Mouse (Mus musculus): ENCODE data around the gene Il2rb.
A peak's percentile ranks its signal among the peaks of the same experiment; 100 is the strongest.

Il2rb gene

DNA sequence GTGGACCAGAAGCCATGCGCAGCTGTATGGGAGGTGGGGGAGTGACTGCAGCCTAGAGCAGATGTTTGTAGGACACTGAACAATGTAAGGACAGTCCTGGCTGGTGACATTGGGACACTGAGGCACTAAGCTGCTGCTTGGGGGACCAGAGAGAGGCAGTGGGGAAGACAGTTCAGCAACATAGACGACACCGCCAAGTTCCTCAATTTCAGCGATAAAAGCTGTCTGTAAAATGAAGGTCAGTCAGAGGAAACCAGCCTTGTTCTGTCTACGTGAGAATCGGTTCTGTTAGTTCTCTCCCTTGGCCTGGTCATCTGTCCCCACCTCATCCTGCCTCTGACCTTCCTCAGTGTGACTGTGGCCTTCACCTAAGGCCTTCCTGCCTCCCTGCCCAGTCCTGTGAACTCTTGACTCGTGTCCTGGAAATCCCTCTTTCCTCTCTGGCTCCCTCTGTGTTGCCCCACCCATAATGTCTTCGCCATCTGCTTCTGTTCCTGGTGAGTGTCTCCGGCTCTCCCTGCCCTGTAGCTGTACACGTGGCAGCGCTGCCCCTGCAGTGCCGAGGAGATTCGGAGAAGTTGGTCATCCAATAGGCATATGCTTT lies 25.1 kb upstream of the Il2rb start:
- DNase-seq (ENCODE audit: low spot score in 2 of 2): no peak

- DNase-seq (ENCODE audit: low spot score in 2 of 2): no peak
Observed at GRCm38 (mm10) chr15:78518221-78518620, 23.1 kb upstream of the Il2rb start.

DNA sequence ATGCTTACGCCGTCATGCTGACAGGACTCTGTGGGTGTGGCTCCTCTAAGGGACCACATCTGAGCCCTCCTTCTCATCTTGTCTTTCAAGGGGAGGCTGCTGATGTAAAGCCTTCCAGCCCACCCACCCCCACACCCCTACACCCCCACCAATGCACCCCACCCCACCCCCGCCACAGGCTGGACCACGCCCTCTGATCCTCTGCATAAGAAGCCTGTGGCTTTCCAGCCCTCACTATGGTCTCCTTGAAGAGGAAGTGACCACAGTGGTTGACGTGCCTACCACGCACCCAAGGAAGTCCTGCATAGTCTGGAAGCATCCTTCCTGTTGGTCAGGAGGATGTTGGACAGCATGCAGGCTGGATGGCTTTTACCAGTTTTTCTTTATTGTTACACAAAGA lies 20.7 kb upstream of the Il2rb start:
- DNase-seq (ENCODE audit: low spot score in 2 of 2): no peak

- DNase-seq (ENCODE audit: low spot score in 2 of 2): peak; percentile 63 to 64
Observed at GRCm38 (mm10) chr15:78514393-78515146, 19.5 kb upstream of the Il2rb start.

- no peak for DNase-seq (ENCODE audit: low spot score in 2 of 2)
Observed at GRCm38 (mm10) chr15:78513019-78513418, 17.9 kb upstream of the Il2rb start.

DNA sequence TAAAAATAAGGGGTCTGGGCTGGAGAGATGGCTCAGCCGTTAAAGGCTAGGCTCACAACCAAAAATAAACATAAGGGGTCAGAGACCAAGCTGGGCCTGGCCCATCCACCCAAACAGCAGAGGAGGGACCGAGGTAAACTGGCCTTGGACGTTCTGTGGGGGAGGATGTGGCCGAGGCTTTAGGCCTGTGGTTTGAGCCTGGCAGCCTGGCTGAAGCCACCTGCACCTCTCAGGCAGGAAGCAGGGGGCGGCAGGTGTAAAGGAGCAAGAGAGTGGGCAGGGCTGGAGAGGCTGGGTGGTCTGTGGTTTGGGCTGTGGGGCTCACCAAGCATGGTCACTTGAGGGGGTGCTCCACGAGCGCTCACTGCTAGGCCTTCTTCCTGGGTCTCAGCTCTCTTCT lies 16.9 kb upstream of the Il2rb start:
- peak in 1 of 2 experiments; percentile 27 for DNase-seq (ENCODE audit: low spot score in 2 of 2)

DNA sequence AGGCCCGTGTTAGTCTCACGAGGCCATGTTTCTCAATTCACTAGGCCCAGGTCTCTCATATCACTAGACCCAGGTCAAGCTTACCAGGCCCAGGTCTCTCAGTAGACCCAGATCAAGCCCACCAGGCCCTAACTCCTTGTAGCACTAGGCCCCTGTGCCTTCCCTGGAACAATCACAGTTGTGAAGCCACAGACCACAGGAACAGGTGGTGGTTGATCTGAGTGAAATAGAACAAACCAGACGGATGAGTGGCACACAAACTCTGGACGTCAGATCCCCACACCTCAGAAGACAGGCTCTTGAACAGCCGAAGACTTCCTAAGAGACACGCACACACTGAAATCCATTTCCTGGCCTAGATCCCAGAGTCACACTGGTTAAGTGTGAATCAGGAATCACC lies 15.7 kb upstream of the Il2rb start:
- no peak for DNase-seq (ENCODE audit: low spot score in 2 of 2)

GRCm38 (mm10) chr15:78510121-78510576 lies 15.1 kb upstream of the Il2rb start:
- no peak for DNase-seq (ENCODE audit: low spot score in 2 of 2)

DNA sequence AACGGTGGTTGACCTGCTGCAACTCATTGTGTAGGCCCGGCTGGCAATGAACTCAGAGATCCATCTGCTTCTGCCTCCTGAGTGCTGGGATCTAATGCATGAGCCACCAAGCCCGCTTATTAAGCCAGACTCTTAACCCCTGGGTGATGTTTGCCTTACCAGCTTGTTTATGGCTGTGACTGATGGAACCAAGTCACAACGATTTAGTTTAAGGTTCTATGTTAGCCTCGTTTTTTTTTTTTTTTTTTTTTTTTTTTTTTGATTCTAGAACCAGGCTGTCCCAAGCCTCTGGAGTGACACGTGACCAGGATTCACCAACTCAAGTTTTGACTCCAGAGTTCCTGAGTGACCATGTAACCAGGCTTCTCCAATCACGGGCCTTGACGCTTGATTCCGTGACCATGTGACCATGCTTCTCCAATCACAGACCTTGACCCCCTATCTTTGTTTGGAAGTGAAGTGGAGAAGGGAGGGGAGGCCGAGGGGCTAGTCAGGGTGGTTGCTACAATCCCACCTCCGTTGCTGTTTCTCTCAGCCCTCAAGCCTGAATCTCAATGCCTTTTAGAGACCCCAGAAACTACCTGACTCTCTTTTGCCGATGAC lies 14.3 kb upstream of the Il2rb start:
- DNase-seq (ENCODE audit: low spot score in 2 of 2): no peak

- no peak for DNase-seq (ENCODE audit: low spot score in 2 of 2)
Observed at GRCm38 (mm10) chr15:78508443-78508842, 13.4 kb upstream of the Il2rb start.

DNA sequence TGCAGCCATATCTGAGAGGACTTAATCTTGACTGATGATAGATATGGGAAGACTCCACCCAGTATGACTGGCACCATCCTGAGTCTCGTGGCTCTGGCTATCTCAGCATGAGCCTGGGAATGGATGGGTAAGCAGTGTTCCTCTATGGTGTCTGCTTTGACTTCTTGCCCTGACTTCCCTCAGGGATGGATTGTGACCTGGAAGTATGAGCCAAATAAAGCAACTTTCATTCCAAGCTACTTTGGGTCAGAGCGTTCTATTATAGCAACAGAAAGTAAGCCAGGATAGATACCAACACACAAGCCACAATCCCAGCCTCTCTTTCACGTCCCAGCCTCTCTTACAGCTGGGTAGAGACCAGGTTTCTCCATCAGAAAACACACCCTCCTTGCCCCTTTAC lies 10.5 kb upstream of the Il2rb start:
- DNase-seq (ENCODE audit: low spot score in 2 of 2): no peak

GRCm38 (mm10) chr15:78504816-78505215 lies 9.7 kb upstream of the Il2rb start:
- DNase-seq (ENCODE audit: low spot score in 2 of 2): no peak

GRCm38 (mm10) chr15:78504013-78504412 lies 8.9 kb upstream of the Il2rb start:
- DNase-seq (ENCODE audit: low spot score in 2 of 2): no peak

- DNase-seq (ENCODE audit: low spot score in 2 of 2): no peak
Observed at GRCm38 (mm10) chr15:78502437-78503132, 7.5 kb upstream of the Il2rb start.

DNA sequence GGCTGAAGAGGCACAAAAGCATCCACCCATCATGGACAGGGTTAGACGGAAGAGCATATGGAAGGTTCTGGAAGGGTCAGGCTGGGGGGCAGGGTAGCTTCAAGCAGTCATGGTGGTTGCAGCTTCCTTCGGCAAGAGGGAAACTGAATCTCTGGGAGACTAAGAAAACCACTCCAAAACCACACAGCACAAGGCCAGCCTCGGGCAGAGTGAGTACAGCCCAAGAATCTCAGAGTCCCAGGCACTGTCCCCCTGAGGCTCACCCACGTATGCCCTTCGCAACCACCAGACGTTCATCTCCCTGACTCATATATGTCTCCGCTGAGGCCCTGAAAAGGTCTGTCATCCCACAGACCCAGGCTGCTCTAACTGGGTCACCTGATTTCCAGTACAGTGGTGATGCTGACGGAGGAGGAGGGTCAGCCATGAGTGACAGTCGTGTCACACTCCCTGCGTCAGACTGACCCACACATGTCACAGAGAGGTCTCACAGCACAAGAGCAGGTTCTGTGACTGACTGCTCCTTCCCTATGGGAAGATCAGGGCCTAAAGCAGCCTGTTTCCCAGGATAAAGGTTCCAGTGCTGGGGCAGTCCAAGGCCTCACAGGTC lies 1.6 kb downstream of the Il2rb start:
- DNase-seq (ENCODE audit: low spot score in 2 of 2): no peak

- no peak for DNase-seq (ENCODE audit: low spot score in 2 of 2)
Observed at GRCm38 (mm10) chr15:78491301-78491700, 3.8 kb downstream of the Il2rb start.

- no peak for DNase-seq (ENCODE audit: low spot score in 2 of 2)
Observed at GRCm38 (mm10) chr15:78489906-78490305, 5.2 kb downstream of the Il2rb start.

GRCm38 (mm10) chr15:78489248-78489647 lies 5.8 kb downstream of the Il2rb start:
- no peak for DNase-seq (ENCODE audit: low spot score in 2 of 2)

- no peak for DNase-seq (ENCODE audit: low spot score in 2 of 2)
Observed at GRCm38 (mm10) chr15:78487066-78487465, 8.0 kb downstream of the Il2rb start.

DNA sequence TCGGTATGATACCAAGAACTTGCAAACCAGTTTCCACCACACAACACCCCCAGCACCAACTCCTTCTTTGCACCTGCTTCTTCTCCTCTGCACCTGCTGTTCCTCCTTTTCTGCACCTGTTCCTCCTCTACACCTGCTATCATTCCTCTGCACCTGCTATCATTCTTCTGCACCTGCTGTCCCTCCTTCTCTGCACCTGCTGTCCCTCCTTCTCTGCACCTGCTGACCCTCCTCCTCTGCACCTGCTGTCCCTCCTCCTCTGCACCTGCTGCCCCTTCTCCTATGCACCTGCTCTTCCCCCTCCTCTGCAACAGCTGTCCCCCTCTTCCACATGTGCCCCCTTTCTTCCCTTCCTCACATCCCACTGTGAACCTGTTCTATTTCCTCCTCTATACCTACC lies 8.5 kb downstream of the Il2rb start:
- DNase-seq (ENCODE audit: low spot score in 2 of 2): no peak

- DNase-seq (ENCODE audit: low spot score in 2 of 2): no peak
Observed at GRCm38 (mm10) chr15:78483311-78483710, 11.8 kb downstream of the Il2rb start.

GRCm38 (mm10) chr15:78482518-78482917 lies 12.6 kb downstream of the Il2rb start:
- no peak for DNase-seq (ENCODE audit: low spot score in 2 of 2)

Measured in spleen, postnatal 36 days (tissue).